Mouse (Mus musculus): Measurements from ENCODE around the gene Ly6c1. TPM values are rescaled to one million over a fixed set of nuclear protein-coding genes. Genes with fewer than 3 reads are reported as not detected.
"Not testable (repeated sequence)": the region's sequence is repeated elsewhere in the genome, so short reads cannot be mapped to it uniquely, and the experiment has no call there.

The Ly6c1 gene
- polyA plus RNA-seq, 1 experiment from 2014 or later: 479 TPM

DNA sequence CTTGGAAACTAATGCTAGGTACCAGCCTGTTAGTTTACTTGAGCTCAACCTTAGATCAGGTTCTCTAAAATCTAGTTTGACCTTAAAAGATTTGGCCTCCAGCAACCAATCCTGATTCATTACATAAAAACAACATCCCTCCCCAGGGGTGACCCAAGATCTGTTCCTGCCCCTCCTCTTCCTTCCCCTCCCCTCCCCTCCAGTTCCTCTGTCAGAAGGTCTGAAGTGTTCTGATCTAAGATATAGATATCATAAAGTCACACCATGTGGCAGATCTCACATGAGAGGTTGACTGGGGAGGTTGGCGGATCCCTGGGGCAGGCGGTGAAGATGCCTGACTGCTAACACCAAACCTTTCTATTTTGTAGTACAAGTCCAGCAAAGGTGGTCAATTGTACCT lies 3.8 kb upstream of the Ly6c1 start:
- not testable (repeated sequence) for H3K9me3 ChIP-seq (ENCODE audit: low read length); H3K4me3 ChIP-seq (ENCODE audit: low read depth, low read length); H3K9ac ChIP-seq (replicated peaks; ENCODE audit: low read depth); H3K4me2 ChIP-seq (replicated peaks; ENCODE audit: low read depth, low read length); H3K4me1 ChIP-seq (ENCODE audit: insufficient read depth, low read depth, low read length); H3K27ac ChIP-seq (ENCODE audit: low read length); H3K36me3 ChIP-seq (ENCODE audit: insufficient read depth, low read length); H3K27me3 ChIP-seq (replicated peaks; ENCODE audit: insufficient read depth, low read length)
- DNase-seq (ENCODE audit: low spot score): peak; percentile 20
- peak; percentile 94 for TF ChIP-seq EP300 (IDR thresholded peaks at IDR 0.05)
- ATAC-seq: peak; percentile 55
- 69% methylated on average over 2 of the region's 2 CpGs for WGBS

DNA sequence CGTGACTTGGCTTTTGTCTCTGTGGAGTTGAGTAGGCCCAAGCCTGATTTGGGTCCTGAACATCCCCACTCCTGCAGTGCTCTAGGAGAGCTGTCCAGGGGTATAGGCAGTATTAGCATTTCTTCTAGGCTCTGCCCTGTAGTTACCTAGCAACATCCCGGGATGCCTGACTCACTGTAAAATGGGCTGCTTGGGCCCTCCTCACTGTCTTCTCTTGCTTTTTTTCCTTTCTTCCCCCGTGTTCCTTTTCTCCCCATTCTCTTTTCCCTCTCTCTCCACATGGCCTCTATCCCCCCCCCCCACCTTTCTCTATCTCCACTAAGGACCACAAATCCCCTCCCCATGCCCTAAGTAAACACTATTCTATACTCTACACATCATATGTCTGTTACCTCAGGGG lies 2.5 kb upstream of the Ly6c1 start:
- H3K9me3 ChIP-seq (ENCODE audit: low read length); H3K9ac ChIP-seq (replicated peaks; ENCODE audit: low read depth); H3K4me1 ChIP-seq (ENCODE audit: insufficient read depth, low read depth, low read length); ATAC-seq; H3K4me2 ChIP-seq (replicated peaks; ENCODE audit: low read depth, low read length); H3K27me3 ChIP-seq (replicated peaks; ENCODE audit: insufficient read depth, low read length); H3K36me3 ChIP-seq (ENCODE audit: insufficient read depth, low read length); H3K27ac ChIP-seq (ENCODE audit: low read length); H3K4me3 ChIP-seq (ENCODE audit: low read depth, low read length); DNase-seq (ENCODE audit: low spot score): not testable (repeated sequence)
- WGBS: 17% methylated on average over 3 of the region's 3 CpGs

DNA sequence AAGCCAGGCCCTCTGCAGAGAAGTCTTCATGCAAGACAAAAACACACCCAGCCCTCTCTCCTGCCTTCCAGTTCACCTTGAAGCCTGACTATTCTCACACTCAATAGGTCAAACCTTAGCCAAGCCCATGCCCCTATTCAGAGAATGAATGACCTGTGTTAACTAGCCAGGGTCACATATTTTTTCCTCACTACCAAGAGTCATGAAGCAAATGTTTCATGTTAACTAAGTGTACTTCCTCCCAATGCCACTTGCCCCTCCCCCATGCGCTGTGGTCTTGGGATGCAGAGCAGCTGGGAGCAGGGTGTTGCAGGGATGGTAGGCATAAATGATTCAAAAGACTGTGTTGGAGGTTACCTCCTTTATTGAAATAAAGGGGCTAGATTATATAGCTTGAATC lies 2.0 kb upstream of the Ly6c1 start:
- not testable (repeated sequence) for H3K4me3 ChIP-seq (ENCODE audit: low read depth, low read length); H3K27ac ChIP-seq (ENCODE audit: low read length); ATAC-seq; DNase-seq (ENCODE audit: low spot score); H3K9me3 ChIP-seq (ENCODE audit: low read length); H3K27me3 ChIP-seq (replicated peaks; ENCODE audit: insufficient read depth, low read length); H3K36me3 ChIP-seq (ENCODE audit: insufficient read depth, low read length); H3K4me2 ChIP-seq (replicated peaks; ENCODE audit: low read depth, low read length); H3K9ac ChIP-seq (replicated peaks; ENCODE audit: low read depth); H3K4me1 ChIP-seq (ENCODE audit: insufficient read depth, low read depth, low read length)
- 85% methylated on average over 1 of the region's 1 CpGs for WGBS

DNA sequence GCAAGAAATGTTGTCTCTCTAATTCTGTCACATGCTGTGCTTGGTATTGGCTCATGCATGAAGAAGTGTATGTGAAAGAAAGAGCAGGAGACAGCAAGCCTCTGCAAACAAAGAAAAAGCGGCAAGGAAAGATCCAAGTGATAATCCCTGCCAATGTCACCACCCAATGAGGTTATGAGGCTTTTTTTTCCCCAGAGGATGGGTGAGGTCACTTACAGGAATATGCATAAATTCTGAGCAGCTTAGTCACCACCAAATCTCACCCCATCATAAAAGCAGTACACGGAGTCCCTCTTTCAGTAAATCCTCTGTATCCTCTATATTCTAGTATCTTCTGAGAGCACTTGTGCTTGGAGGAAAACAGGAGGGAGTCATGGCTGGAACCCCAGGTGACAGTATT lies 1.2 kb upstream of the Ly6c1 start:
- H3K4me2 ChIP-seq (replicated peaks; ENCODE audit: low read depth, low read length); H3K4me1 ChIP-seq (ENCODE audit: insufficient read depth, low read depth, low read length); H3K9me3 ChIP-seq (ENCODE audit: low read length); H3K27ac ChIP-seq (ENCODE audit: low read length); H3K36me3 ChIP-seq (ENCODE audit: insufficient read depth, low read length); H3K9ac ChIP-seq (replicated peaks; ENCODE audit: low read depth); H3K4me3 ChIP-seq (ENCODE audit: low read depth, low read length); H3K27me3 ChIP-seq (replicated peaks; ENCODE audit: insufficient read depth, low read length): not testable (repeated sequence)
- WGBS: 42% methylated on average over 2 of the region's 2 CpGs
- TF ChIP-seq EP300 (IDR thresholded peaks at IDR 0.05): peak; percentile 94
- ATAC-seq: peak; percentile 48
- peak; percentile 28 for DNase-seq (ENCODE audit: low spot score)

DNA sequence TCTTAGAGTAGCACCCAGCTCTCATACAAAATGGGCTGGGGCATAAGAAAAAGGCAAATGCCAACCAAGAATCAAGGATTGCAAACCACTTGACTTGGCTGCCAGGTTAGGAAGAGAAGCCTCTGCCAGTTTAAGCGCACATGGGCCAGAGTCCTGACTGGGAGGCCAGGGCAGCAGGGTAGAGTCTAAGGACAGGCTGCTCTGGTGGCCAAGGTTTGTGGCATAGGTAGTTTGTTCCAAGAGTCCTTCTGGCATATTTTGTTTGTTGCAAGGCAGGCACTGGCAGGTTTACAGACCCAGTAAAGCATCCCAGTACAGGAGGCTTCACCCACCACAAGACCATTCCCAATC lies 685 bp downstream of the Ly6c1 start:
- not testable (repeated sequence) for H3K27me3 ChIP-seq (replicated peaks; ENCODE audit: insufficient read depth, low read length); DNase-seq (ENCODE audit: low spot score); H3K9me3 ChIP-seq (ENCODE audit: low read length); H3K36me3 ChIP-seq (ENCODE audit: insufficient read depth, low read length); H3K4me3 ChIP-seq (ENCODE audit: low read depth, low read length); H3K9ac ChIP-seq (replicated peaks; ENCODE audit: low read depth); H3K4me1 ChIP-seq (ENCODE audit: insufficient read depth, low read depth, low read length); ATAC-seq
- Histone ChIP-seq H3K27ac (ENCODE audit: low read length) (peak overlapping the region; percentile 27; the same call in 1 of the 2 replicates), H3K4me2 (replicated peaks; ENCODE audit: low read depth, low read length) (peak overlapping the region; percentile 11; the same call in 1 of the 2 replicates)
- WGBS: 74% methylated on average over 1 of the region's 1 CpGs

DNA sequence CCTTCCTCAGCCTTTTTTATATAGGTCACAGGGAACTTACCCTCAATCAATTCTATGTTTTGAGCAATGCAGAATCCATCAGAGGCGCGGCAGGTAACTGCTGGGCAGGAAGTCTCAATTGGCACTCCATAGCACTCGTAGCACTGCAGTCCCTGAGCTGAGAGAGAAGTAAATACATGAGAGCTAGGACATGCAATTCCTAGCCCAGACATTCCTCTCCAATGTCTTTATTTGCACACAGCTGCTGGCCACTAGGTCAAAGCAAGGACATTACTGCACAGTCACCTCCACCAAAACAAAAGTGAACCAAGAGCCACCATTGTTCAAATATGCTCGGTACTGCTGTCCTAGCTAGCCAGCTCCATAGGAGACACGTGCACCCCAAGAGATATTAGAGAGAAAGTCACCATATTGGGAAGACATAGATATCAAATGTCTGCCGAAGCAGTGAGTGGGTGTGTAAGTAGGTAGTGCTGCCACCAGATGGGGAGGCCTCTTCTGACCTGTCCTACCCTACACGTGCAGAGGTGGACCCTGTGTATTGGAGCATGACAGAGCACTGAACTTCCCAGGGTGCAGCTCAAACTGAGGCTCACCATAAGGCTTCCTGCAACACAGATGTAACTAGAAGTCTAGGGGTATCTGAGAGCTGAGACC lies 1.2 kb downstream of the Ly6c1 start:
- 45% methylated on average over 5 of the region's 7 CpGs for WGBS
- H3K27ac ChIP-seq (ENCODE audit: low read length): peak overlapping the region; percentile 27

DNA sequence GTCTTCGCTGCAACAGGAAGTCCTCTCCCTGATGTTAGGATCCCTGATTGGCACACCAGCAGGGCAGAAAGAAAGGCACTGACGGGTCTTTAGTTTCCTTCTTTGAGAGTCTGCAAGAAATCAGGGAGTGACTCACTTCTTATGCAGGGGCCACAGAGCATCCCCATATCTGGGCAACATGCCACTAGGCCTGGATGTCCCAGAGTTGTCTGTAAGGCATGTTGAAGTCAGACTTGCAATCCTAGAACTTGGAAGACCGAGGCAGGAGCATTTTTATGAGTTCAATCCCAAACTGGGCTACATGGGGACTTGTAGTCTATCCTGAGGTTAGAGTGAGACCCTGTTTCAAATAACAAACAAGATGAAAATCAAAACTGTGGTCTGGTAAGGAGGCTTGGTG lies 3.1 kb downstream of the Ly6c1 start:
- H3K9ac ChIP-seq (replicated peaks; ENCODE audit: low read depth); H3K27ac ChIP-seq (ENCODE audit: low read length); ATAC-seq; H3K4me1 ChIP-seq (ENCODE audit: insufficient read depth, low read depth, low read length); DNase-seq (ENCODE audit: low spot score); H3K4me3 ChIP-seq (ENCODE audit: low read depth, low read length); H3K9me3 ChIP-seq (ENCODE audit: low read length); H3K27me3 ChIP-seq (replicated peaks; ENCODE audit: insufficient read depth, low read length); H3K36me3 ChIP-seq (ENCODE audit: insufficient read depth, low read length); H3K4me2 ChIP-seq (replicated peaks; ENCODE audit: low read depth, low read length): not testable (repeated sequence)
- 80% methylated on average over 2 of the region's 3 CpGs for WGBS

More for the DNA sequence above, 1.2 kb downstream of the Ly6c1 start:
- peak; percentile 60 for DNase-seq (ENCODE audit: low spot score)
- H3K36me3 ChIP-seq (ENCODE audit: insufficient read depth, low read length); H3K4me3 ChIP-seq (ENCODE audit: low read depth, low read length); H3K9ac ChIP-seq (replicated peaks; ENCODE audit: low read depth); H3K9me3 ChIP-seq (ENCODE audit: low read length); H3K27me3 ChIP-seq (replicated peaks; ENCODE audit: insufficient read depth, low read length); H3K4me1 ChIP-seq (ENCODE audit: insufficient read depth, low read depth, low read length): not testable (repeated sequence)
- peak overlapping the region; percentile 11; the same call in 1 of the 2 replicates for H3K4me2 ChIP-seq (replicated peaks; ENCODE audit: low read depth, low read length)
- ATAC-seq: peak; percentile 85

DNA sequence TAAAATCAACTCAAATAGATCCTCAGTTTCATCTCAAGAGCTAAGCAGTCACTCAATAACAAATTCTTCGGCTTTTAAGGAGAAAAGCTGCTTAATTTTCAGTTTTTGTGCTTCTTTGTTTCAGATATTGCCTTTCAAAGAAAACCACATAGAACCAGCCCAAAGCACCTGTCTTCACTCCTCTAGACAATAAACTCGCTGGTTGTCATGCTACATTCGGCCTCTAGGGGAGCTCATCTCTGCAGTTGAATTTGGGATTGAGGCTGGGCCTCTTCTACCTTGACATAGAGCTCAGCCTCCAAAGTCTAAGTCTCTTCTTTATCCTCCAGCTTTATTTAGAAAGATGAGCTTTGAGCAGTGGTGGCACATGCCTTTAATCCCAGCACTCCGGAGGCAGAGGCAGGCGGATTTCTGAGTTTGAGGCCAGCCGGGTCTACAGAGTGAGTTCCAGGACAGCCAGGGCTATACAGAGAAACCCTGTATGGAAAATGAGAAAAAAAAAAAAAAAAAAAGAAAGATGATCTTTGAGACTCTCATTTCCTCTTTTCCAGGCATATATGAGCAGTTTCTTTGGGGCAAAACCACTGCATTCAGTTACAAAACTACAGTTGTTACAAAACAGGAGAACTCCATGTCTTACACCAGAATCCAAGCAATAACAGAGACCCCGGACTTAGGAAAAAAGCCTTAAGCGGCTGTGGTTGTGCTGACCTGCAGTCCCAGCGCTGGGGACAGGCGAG lies 27.4 kb downstream of the Ly6c1 start:
- not testable (repeated sequence) for H3K4me3 ChIP-seq (ENCODE audit: low read depth, low read length); H3K9me3 ChIP-seq (ENCODE audit: low read length); H3K36me3 ChIP-seq (ENCODE audit: insufficient read depth, low read length); H3K9ac ChIP-seq (replicated peaks; ENCODE audit: low read depth); H3K27ac ChIP-seq (ENCODE audit: low read length); H3K27me3 ChIP-seq (replicated peaks; ENCODE audit: insufficient read depth, low read length); DNase-seq (ENCODE audit: low spot score); H3K4me2 ChIP-seq (replicated peaks; ENCODE audit: low read depth, low read length); H3K4me1 ChIP-seq (ENCODE audit: insufficient read depth, low read depth, low read length); ATAC-seq
- whole genome bisulfite sequencing: 75% methylated on average over 6 of the region's 10 CpGs
